Mouse (Mus musculus): ENCODE data around the gene Adam21. TPM values are rescaled to one million over a fixed set of nuclear protein-coding genes. Genes with fewer than 3 reads are reported as not detected.
"Not testable (repeated sequence)": the region's sequence is repeated elsewhere in the genome, so short reads cannot be mapped to it uniquely, and the experiment has no call there.

The Adam21 gene
- total RNA-seq (2021): 0.21 TPM in 1 of 2 replicates, not detected in the other
- long read RNA-seq: 0 reads

DNA sequence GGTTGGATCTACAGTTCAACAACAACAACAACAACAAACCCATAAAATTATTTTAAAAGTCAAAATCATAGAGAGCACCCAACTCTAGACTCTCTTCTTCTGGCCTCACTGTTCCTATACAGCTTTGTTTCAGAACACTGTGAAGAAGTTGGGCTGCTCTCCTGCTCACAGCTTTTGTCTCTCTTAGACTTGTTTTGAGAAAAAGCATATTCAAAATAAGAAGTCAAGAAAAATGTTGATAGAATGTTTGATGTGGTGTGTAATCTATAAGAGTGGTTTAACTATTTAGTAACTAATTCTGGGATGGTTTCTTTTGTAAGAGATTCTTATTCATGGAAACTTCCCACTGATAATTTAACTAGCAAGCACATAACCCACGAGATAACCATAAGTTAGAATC lies at the start of gene Adam21:
TSS of gene Adam21 (minus strand) at position 101 of the 400 bp plus-strand sequence.
- no peak for DNase-seq

DNA sequence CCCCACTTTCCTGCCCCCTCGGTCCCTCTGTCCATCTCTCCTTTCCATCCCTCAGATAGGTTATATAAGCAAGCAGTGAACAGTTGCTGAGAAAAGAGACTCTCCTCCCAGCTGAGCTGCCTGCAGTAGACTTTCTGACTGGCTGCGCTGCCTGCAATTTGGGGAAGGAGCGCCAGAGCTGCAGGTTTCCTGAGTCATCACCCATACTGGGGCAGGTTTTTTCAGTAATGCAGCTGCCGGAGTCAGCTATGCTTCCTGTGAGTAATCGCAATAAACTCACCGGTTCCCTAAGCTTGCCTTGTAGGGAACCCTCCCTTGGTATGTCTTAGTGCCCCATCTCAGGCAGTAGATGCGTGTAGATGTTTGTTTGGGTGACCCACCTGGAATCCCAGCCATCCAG lies 48.7 kb upstream of the Adam21 start:
- no peak for DNase-seq

DNA sequence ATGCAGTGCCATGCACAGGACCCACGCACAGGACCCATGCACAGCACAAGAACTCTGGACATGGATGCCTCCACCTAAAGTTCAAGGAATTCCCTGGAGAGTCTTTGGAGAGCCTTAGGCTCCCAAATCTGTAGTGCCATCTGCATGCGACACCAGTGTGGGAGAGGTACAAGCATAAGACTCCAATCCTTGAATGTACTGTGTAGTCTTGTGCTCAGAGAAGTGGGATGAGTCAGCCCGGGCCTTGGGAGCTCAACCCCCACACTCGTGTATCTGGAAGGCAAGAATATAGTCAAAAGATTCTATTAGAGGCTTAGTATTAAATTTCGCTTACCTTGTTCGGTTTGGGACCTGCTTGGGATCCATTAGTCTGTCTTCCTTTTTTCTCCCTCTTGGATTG lies 47.5 kb upstream of the Adam21 start:
- no peak for DNase-seq

DNA sequence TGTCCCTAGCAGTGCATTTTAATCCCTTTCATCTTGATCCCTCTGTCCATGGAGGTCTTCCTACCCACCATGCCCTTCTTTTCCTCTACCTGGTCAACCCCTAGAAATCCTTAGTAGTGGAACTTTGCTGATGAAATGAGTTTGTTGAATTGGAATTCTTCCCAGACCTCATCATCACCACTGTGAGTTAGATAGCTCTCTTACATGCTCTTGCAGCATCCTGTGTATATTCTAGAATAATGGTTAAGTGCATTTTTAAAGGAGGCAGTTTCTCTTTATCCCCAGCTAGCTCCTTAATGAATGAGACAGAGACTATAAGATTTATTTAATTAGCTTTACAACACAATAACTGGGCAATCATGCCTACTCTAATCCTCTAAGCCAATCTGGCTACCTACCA lies 41.2 kb upstream of the Adam21 start:
- no peak for DNase-seq

GRCm38 (mm10) chr12:81604995-81605784 lies 36.9 kb upstream of the Adam21 start:
- DNase-seq: no peak

- DNase-seq: no peak
Measured at GRCm38 (mm10) chr12:81596547-81597262, 28.4 kb upstream of the Adam21 start.

- DNase-seq: peak; percentile 90
Measured at GRCm38 (mm10) chr12:81594902-81595671, 26.8 kb upstream of the Adam21 start, which contains the start of gene Med6. Gene Med6 (minus strand): TSS chr12:81595008.

GRCm38 (mm10) chr12:81567931-81568330 lies 343 bp downstream of the Adam21 start:
- DNase-seq: no peak

DNA sequence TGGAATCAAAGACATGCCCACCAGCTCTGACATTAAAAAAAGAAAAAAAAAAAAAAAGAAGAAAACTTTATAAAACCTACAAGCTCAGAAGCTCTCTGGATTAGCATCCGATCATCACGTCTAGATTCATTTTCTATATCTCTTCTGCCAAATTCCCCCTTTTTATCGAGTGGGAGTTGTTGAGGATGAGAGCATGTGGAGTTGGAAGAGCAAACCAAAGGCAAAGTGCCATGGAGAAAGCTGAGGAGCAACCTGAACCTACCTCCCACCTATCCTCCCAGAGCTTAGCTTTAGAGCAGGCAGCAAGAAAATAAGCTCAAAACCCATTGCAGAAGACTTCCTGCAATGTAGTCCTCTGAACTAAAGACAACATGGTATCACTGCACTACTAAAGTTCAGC lies 4.1 kb downstream of the Adam21 start:
- no peak for DNase-seq

GRCm38 (mm10) chr12:81549286-81549685 lies 19.0 kb downstream of the Adam21 start:
- DNase-seq: no peak

DNA sequence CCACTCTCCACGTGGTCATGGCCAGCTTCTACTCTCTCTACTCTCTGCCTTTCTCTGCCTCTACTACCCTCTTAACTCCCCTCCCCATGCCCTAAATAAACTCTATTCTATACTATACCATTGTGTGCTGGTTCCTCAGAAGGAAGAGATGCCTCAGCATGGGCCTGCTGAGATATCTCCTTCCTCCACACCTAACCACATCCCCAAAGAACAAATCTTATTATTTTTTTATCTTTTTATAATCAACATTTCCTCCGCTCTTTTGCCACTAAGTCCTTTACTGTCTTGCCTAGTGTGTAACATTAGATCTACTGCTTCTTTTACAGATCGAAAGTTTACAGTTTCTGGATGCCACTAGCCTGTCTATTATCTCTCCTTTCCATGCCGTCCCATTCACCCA lies 21.1 kb downstream of the Adam21 start:
- DNase-seq: no peak

GRCm38 (mm10) chr12:81533029-81533419 lies 35.2 kb downstream of the Adam21 start:
- DNase-seq: no peak

DNA sequence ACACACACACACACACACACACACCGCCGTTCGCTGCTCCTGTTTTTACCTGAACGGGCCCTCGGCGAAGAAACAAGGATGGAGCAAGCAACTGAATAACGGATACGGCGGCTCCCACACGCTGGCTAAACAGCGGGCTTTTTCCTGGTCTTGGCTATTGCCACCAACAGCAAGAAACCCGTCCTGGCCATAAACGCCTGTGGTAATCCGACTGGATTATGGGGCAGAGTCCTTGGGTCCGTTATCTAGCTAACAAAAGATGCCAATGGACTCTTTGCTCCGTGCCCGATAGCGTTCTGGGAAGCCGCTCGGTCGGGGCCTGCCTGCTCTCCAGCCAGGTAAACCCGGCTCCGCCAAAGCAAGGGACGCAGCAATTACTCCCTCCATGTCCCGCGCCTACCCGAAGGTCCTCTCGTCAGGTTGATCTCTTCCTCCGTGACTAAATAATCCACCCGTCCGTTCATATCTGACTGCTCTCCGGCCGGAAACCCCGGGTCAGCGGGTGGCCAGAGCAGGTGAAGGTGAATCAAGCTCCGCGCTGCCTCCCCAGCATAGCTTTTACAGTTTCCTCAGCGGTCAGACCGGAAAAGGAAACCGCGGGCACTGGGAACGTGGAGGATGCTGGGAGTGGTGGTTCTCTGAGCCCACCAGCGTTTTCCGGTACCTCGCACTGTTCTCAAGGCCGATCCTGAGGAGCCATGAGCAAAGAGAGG lies 35.8 kb downstream of the Adam21 start, which contains the start of the genes Gm20498 and Synj2bp:
TSS of gene Gm20498 (minus strand) at position 590 of the 713 bp plus-strand sequence.
TSS of gene Synj2bp (minus strand) at position 596 of the 713 bp plus-strand sequence.
- peak; percentile 82 for DNase-seq

DNA sequence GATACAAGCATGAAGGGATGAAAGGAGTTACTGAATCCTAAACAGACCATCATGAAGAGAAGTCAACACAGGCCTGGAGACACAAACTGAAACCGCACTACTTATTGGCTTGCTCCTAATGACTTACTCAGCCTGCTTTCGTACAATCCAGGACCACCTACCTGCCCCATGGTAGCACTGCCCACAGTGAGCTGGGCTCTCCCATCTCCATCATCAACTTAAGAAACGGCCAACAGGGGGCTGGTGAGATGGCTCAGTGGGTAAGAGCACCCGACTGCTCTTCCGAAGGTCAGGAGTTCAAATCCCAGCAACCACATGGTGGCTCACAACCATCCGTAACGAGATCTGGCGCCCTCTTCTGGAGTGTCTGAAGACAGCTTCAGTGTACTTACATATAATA lies 37.7 kb downstream of the Adam21 start:
- not testable (repeated sequence) for DNase-seq

Other genes starting within 250 kb of the Adam21 start
- 1.2 and 1.7 TPM in 2 replicates for gene Slc8a3, start 235.3 kb downstream of the Adam21 start, total RNA-seq (2021)
- gene Gm4787, start 189.0 kb downstream of the Adam21 start, total RNA-seq (2021): 1.2 and 3.0 TPM in 2 replicates
- gene Adam4, start 146.5 kb downstream of the Adam21 start, total RNA-seq (2021): 3.2 and 3.3 TPM in 2 replicates
- gene Cox16, start 83.3 kb downstream of the Adam21 start, total RNA-seq (2021): 85.0 and 99.5 TPM in 2 replicates
- gene Gm20498, start 35.6 kb downstream of the Adam21 start, total RNA-seq (2021): 23.9 and 34.0 TPM in 2 replicates
- 30.9 and 33.9 TPM in 2 replicates for gene Synj2bp, start 35.6 kb downstream of the Adam21 start, total RNA-seq (2021)
- gene Med6, start 26.5 kb upstream of the Adam21 start, total RNA-seq (2021): 26.3 and 31.3 TPM in 2 replicates
- gene Ttc9, start 62.8 kb upstream of the Adam21 start, total RNA-seq (2021): 3.1 and 4.3 TPM in 2 replicates
- gene Map3k9, start 212.7 kb upstream of the Adam21 start, total RNA-seq (2021): 2.2 and 2.6 TPM in 2 replicates

All from adrenal gland, postnatal 25 days (tissue).